Comparison of ENCODE assay signal across 8 mouse cellular contexts in genomic region chr14:75871111-75871510, GRCm38 (mm10). TPM values are rescaled to one million over a fixed set of nuclear protein-coding genes. Genes with fewer than 3 reads are reported as not detected.
DNase-seq lines count a peak whose midpoint lies in the region; ATAC-seq lines count a peak whose summit lies in the region.

No protein-coding gene starts in this region.

- H3K27ac ChIP-seq in heart, embryonic 15.5 days, result no peak overlapping the region
- H3K27ac ChIP-seq in forebrain, embryonic 10.5 days, result peak overlapping the region; percentile 44; the same call in 1 of the 2 replicates
- no peak overlapping the region; the same call in 1 of the 2 replicates for H3K27ac ChIP-seq in hindbrain, embryonic 11.5 days (ENCODE audit: low read depth, low read length)
- H3K27ac ChIP-seq in midbrain, embryonic 15.5 days, result 0 out of 2 replicates have a peak overlapping the region, but pooled peaks have one; percentile 42

- DNase-seq in heart, postnatal 10 days, result no peak
- DNase-seq in forebrain, embryonic 10.5 days (ENCODE audit: extremely low spot score, low spot score), result no peak
- DNase-seq in hindbrain, embryonic 11.5 days (ENCODE audit: low spot score), result peak; percentile 36
- DNase-seq in frontal cortex, postnatal 14 days (ENCODE audit: low spot score in 2 of 2), result no peak
- no peak for DNase-seq in left cerebral cortex, postnatal 36 days (ENCODE audit: low spot score in 2 of 2)
- no peak for DNase-seq in cerebellum, postnatal 4 days (ENCODE audit: low spot score in 2 of 2)

- no peak for ATAC-seq in heart, embryonic 15.5 days (replicated peaks; ENCODE audit: insufficient number of reproducible peaks, insufficient read depth, low FRiP score, low read depth)
- peak; percentile 66; the same call in 1 of the 2 replicates for ATAC-seq in hindbrain, embryonic 11.5 days (ENCODE audit: low FRiP score)
- no peak; the same call in 1 of the 2 replicates for ATAC-seq in midbrain, embryonic 15.5 days (replicated peaks)

- H3K9ac ChIP-seq in heart, embryonic 15.5 days, result no peak overlapping the region
- no peak overlapping the region for H3K9ac ChIP-seq in hindbrain, embryonic 11.5 days (ENCODE audit: low read depth, low read length)
- H3K9ac ChIP-seq in midbrain, embryonic 15.5 days, result no peak overlapping the region

- no peaks in the 10 kb centered on the region for H3K36me3 ChIP-seq in heart, embryonic 15.5 days
- no peaks in the 10 kb centered on the region for H3K36me3 ChIP-seq in forebrain, embryonic 10.5 days (replicated peaks)
- no peaks in the 10 kb centered on the region for H3K36me3 ChIP-seq in hindbrain, embryonic 11.5 days (ENCODE audit: control insufficient read depth, insufficient read depth, low read length)
- H3K36me3 ChIP-seq in midbrain, embryonic 15.5 days (replicated peaks), result no peaks in the 10 kb centered on the region

- H3K4me2 ChIP-seq in heart, embryonic 15.5 days, result 0 out of 2 replicates have a peak overlapping the region, but pooled peaks have one; percentile 15
- H3K4me2 ChIP-seq in hindbrain, embryonic 11.5 days (replicated peaks; ENCODE audit: low read depth, low read length), result no peak overlapping the region
- H3K4me2 ChIP-seq in midbrain, embryonic 15.5 days, result no peak overlapping the region

- 11% methylated on average over 4 of the region's 5 CpGs for WGBS in heart, embryonic 15.5 days
- WGBS in forebrain, embryonic 10.5 days, result 10% methylated on average over 4 of the region's 5 CpGs
- WGBS in hindbrain, embryonic 11.5 days, result 8% methylated on average over 4 of the region's 5 CpGs
- WGBS in midbrain, embryonic 15.5 days, result 4% methylated on average over 4 of the region's 5 CpGs

- 0 out of 2 replicates have a peak overlapping the region, but pooled peaks have one; percentile 7 for H3K4me3 ChIP-seq in heart, embryonic 15.5 days
- H3K4me3 ChIP-seq in forebrain, embryonic 10.5 days, result peak overlapping the region; percentile 40
- H3K4me3 ChIP-seq in hindbrain, embryonic 11.5 days (ENCODE audit: low read depth, low read length), result no peak overlapping the region
- no peak overlapping the region for H3K4me3 ChIP-seq in midbrain, embryonic 15.5 days

- no peaks in the 10 kb centered on the region for H3K27me3 ChIP-seq in heart, embryonic 15.5 days
- H3K27me3 ChIP-seq in forebrain, embryonic 10.5 days (ENCODE audit: poor library complexity, severe bottlenecking), result peaks cover 10% of the 10 kb centered on the region; the same call in 1 of the 2 replicates
- H3K27me3 ChIP-seq in hindbrain, embryonic 11.5 days (ENCODE audit: control insufficient read depth, insufficient read depth, low read length), result 0 out of 2 replicates have a peak, but pooled peaks cover 2% of the 10 kb centered on the region
- no peaks in the 10 kb centered on the region for H3K27me3 ChIP-seq in midbrain, embryonic 15.5 days (replicated peaks)

- intact Hi-C loops in heart, postnatal 10 days (cut with DNase I), result no loop called here
- intact Hi-C loops in left cerebral cortex, postnatal 36 days (cut with DNase I), result no loop called here

- no peaks in the 10 kb centered on the region for H3K9me3 ChIP-seq in heart, embryonic 15.5 days (replicated peaks)
- peaks cover 4% of the 10 kb centered on the region; the same call in 1 of the 2 replicates for H3K9me3 ChIP-seq in forebrain, embryonic 10.5 days
- no peaks in the 10 kb centered on the region for H3K9me3 ChIP-seq in hindbrain, embryonic 11.5 days (ENCODE audit: control insufficient read depth, low read length)
- H3K9me3 ChIP-seq in midbrain, embryonic 15.5 days, result no peaks in the 10 kb centered on the region

- peaks cover 5% of the 10 kb centered on the region for H3K4me1 ChIP-seq in heart, embryonic 15.5 days (replicated peaks)
- peaks cover 29% of the 10 kb centered on the region for H3K4me1 ChIP-seq in forebrain, embryonic 10.5 days
- H3K4me1 ChIP-seq in hindbrain, embryonic 11.5 days (replicated peaks; ENCODE audit: control insufficient read depth, insufficient read depth, low read length), result no peaks in the 10 kb centered on the region
- H3K4me1 ChIP-seq in midbrain, embryonic 15.5 days, result peaks cover 3% of the 10 kb centered on the region

RNA-seq across cellular contexts. Expression of gene Tpt1, which starts 26.2 kb away (rescaled TPM):
- polyA plus RNA-seq in heart, embryonic 15.5 days (2015; fragmentation: Nextera tagmentation; extraction: Ambion mirVana), result 751 and 926 TPM in 2 replicates
- total RNA-seq in heart, postnatal 10 days (2021), result 1,000 to 10,000 TPM; 3,104 to 3,215 TPM
- polyA plus RNA-seq in forebrain, embryonic 10.5 days (2016; fragmentation: Nextera tagmentation; extraction: Ambion mirVana), result 885 and 915 TPM in 2 replicates
- 1,005 and 1,072 TPM in 2 replicates for polyA plus RNA-seq in hindbrain, embryonic 11.5 days (2014; fragmentation: Nextera tagmentation; extraction: Ambion mirVana)
- polyA plus RNA-seq in midbrain, embryonic 15.5 days (2015; fragmentation: Nextera tagmentation; extraction: Ambion mirVana), result 613 and 619 TPM in 2 replicates
- total RNA-seq in left cerebral cortex, postnatal 36 days (2021), result 100 to 1,000 TPM; 939 to 945 TPM

Comparison
In these comparisons a context has a peak if more than half of its experiments do, and no peak if none do; other contexts are left out.
1. H3K27ac ChIP-seq: peak in forebrain, embryonic 10.5 days (single experiment) and midbrain, embryonic 15.5 days (single experiment); none in heart, embryonic 15.5 days (single experiment) and hindbrain, embryonic 11.5 days (single experiment).
2. H3K4me3 ChIP-seq: peak in heart, embryonic 15.5 days (single experiment) and forebrain, embryonic 10.5 days (single experiment); none in hindbrain, embryonic 11.5 days (single experiment) and midbrain, embryonic 15.5 days (single experiment).